Mouse (Mus musculus) ZHBTc4 (cell line): ENCODE results near the gene Sema6c.
"Not testable (repeated sequence)": the region's sequence is repeated elsewhere in the genome, so short reads cannot be mapped to it uniquely, and the experiment has no call there.

Experiments
- DNase-seq: peaks from one replicate; pipeline ENCODE4 v3.0.0-alpha.2; 2011; ENCODE audit warnings: low read depth, low spot score

The Sema6c gene

GRCm38 (mm10) chr3:95159987-95160963, at the start of gene Sema6c:
Gene Sema6c, plus strand, starts transcription at chr3:95160457.
- DNase-seq: peak; percentile 96

GRCm38 (mm10) chr3:95110911-95111726, 49.1 kb upstream of the Sema6c start, which contains the start of gene Vps72:
Gene Vps72, plus strand, starts transcription at chr3:95111022.
- DNase-seq: peak; percentile 97

- DNase-seq: no peak
Observed at GRCm38 (mm10) chr3:95112760-95113159, 47.5 kb upstream of the Sema6c start.

GRCm38 (mm10) chr3:95117751-95118150, 42.5 kb upstream of the Sema6c start:
- DNase-seq: no peak

- no peak for DNase-seq
Observed at GRCm38 (mm10) chr3:95121580-95121979, 38.7 kb upstream of the Sema6c start.

- DNase-seq: peak; percentile 61
Observed at GRCm38 (mm10) chr3:95124246-95124645, 36.0 kb upstream of the Sema6c start, which contains the start of gene Tmod4. Gene Tmod4, plus strand, starts transcription at chr3:95124476.

GRCm38 (mm10) chr3:95124972-95125371, 35.3 kb upstream of the Sema6c start:
- DNase-seq: no peak

- no peak for DNase-seq
Observed at GRCm38 (mm10) chr3:95129226-95129651, 31.0 kb upstream of the Sema6c start.

- no peak for DNase-seq
Observed at GRCm38 (mm10) chr3:95130081-95130480, 30.2 kb upstream of the Sema6c start.

- DNase-seq: not testable (repeated sequence)
Observed at GRCm38 (mm10) chr3:95132389-95132788, 27.9 kb upstream of the Sema6c start.

GRCm38 (mm10) chr3:95133176-95133575, 27.1 kb upstream of the Sema6c start:
- DNase-seq: no peak

GRCm38 (mm10) chr3:95133680-95134101, 26.6 kb upstream of the Sema6c start, which contains the start of the genes Scnm1 and Lysmd1:
Gene Scnm1, minus strand, starts transcription at chr3:95134011.
Gene Lysmd1, plus strand, starts transcription at chr3:95134088.
- DNase-seq: peak; percentile 96

- not testable (repeated sequence) for DNase-seq
Observed at GRCm38 (mm10) chr3:95134133-95134532, 26.1 kb upstream of the Sema6c start.

GRCm38 (mm10) chr3:95135023-95135422, 25.2 kb upstream of the Sema6c start:
- DNase-seq: peak; percentile 91

- no peak for DNase-seq
Observed at GRCm38 (mm10) chr3:95135433-95136052, 24.7 kb upstream of the Sema6c start.

- DNase-seq: no peak
Observed at GRCm38 (mm10) chr3:95136336-95136735, 23.9 kb upstream of the Sema6c start.

- DNase-seq: peak; percentile 80
Observed at GRCm38 (mm10) chr3:95139586-95140288, 20.5 kb upstream of the Sema6c start.

- DNase-seq: peak; percentile 79
Observed at GRCm38 (mm10) chr3:95140289-95140595, 20.0 kb upstream of the Sema6c start.

GRCm38 (mm10) chr3:95140795-95141194, 19.5 kb upstream of the Sema6c start:
- no peak for DNase-seq

GRCm38 (mm10) chr3:95141474-95141873, 18.8 kb upstream of the Sema6c start:
- no peak for DNase-seq
